Mouse (Mus musculus) hindbrain, embryonic 11.5 days (tissue): Measurements from ENCODE around the gene Slc25a38. TPM values are rescaled to one million over a fixed set of nuclear protein-coding genes. Genes with fewer than 3 reads are reported as not detected.

Experiments used
- ATAC-seq: fragments of 200-750 bp; cut with Nextera tagmentation; 2 replicates; pipeline ENCODE4 v1.8.0; 2017; ENCODE audit warnings: mild to moderate bottlenecking, moderate TSS enrichment, moderate library complexity; ENCODE audit not compliant: low FRiP score
- DNase-seq: peaks from one replicate; pipeline ENCODE4 v3.0.0-alpha.2; 2015; ENCODE audit warnings: low spot score
- H3K27ac ChIP-seq: fragments of 300-500 bp; sonication (generic); 2 replicates; pipeline ENCODE4 v1.5.1; 2014; ENCODE audit warnings: mild to moderate bottlenecking, low read depth, low read length
- H3K27me3 ChIP-seq: fragments of 300-500 bp; sonication (generic); 2 replicates; pipeline ENCODE4 v1.6.1; 2014; ENCODE audit warnings: mild to moderate bottlenecking, low read length, moderate library complexity, mixed read lengths; ENCODE audit not compliant: control insufficient read depth, insufficient read depth
- H3K36me3 ChIP-seq: fragments of 300-500 bp; sonication (generic); 2 replicates; pipeline ENCODE4 v1.6.1; 2014; ENCODE audit warnings: mild to moderate bottlenecking, low read length, moderate library complexity, mixed read lengths; ENCODE audit not compliant: control insufficient read depth, insufficient read depth
- H3K4me1 ChIP-seq: fragments of 300-500 bp; sonication (generic); replicated peaks from 2 replicates; pipeline ENCODE4 v1.6.1; 2014; ENCODE audit warnings: low read length, mixed read lengths; ENCODE audit not compliant: control insufficient read depth, insufficient read depth
- H3K4me2 ChIP-seq: fragments of 300-500 bp; sonication (generic); replicated peaks from 2 replicates; pipeline ENCODE4 v1.6.1; 2014; ENCODE audit warnings: mild to moderate bottlenecking, low read depth, low read length
- H3K4me3 ChIP-seq: fragments of 300-500 bp; sonication (generic); 2 replicates; pipeline ENCODE4 v1.5.1; 2014; ENCODE audit warnings: low read depth, low read length
- H3K9ac ChIP-seq: fragments of 300-500 bp; sonication (generic); 2 replicates; pipeline ENCODE4 v1.6.1; 2014; ENCODE audit warnings: low read depth, low read length
- H3K9me3 ChIP-seq: fragments of 300-500 bp; sonication (generic); 2 replicates; pipeline ENCODE4 v1.6.1; 2016; ENCODE audit warnings: low read length; ENCODE audit not compliant: control insufficient read depth
- WGBS: fragments of 180-500 bp; shearing (Covaris S2); extraction: QIAGEN DNeasy Blood & Tissue Kit; methylation state at CpG from one replicate; pipeline ENCODE4 v1.1.7; 2014; 5-methylcytosine and 5-hydroxymethylcytosine counted together
- polyA plus RNA-seq: library from polyadenylated mRNA; unstranded; fragments of >200 nt; fragmentation: Nextera tagmentation; extraction: Ambion mirVana; gene quantifications from 2 replicates; pipeline ENCODE4 v1.2.1, GENCODE M21; 2014

Slc25a38 gene
- polyA plus RNA-seq, 1 experiment from 2014 or later, result 41.7 TPM

- Histone ChIP-seq H3K9ac (peak within 1 kb of the TSS; percentile 100), H3K4me3 (peak within 1 kb of the TSS; percentile 100), H3K4me1 (peaks cover 6% of the 10 kb centered on the region), H3K36me3 (peaks cover 19% of the 10 kb centered on the region), H3K9me3 (no peaks in the 10 kb centered on the region), H3K4me2 (peak within 1 kb of the TSS; percentile 67), H3K27me3 (no peaks in the 10 kb centered on the region), H3K27ac (peak within 1 kb of the TSS; percentile 83)
- ATAC-seq, result peak; percentile 97
- peak; percentile 98 for DNase-seq
- WGBS, result under 1% methylated on average over 71 of the region's 72 CpGs
Observed at GRCm38 (mm10) chr9:120127538-120128251, 17.5 kb downstream of the Slc25a38 start, which contains the start of gene Rpsa. Gene Rpsa, plus strand, starts transcription at chr9:120127689.

- DNase-seq (no peak), ATAC-seq (no peak)
- Histone ChIP-seq H3K4me2 (peak overlapping the region; percentile 67), H3K27me3 (no peaks in the 10 kb centered on the region), H3K27ac (no peak overlapping the region), H3K4me3 (peak overlapping the region; percentile 100), H3K9ac (peak overlapping the region; percentile 100; the same call in 1 of the 2 replicates), H3K9me3 (no peaks in the 10 kb centered on the region), H3K4me1 (peaks cover 6% of the 10 kb centered on the region), H3K36me3 (peaks cover 19% of the 10 kb centered on the region)
- WGBS, result 73% methylated on average over 10 of the region's 10 CpGs
Observed at GRCm38 (mm10) chr9:120129276-120129675, 19.1 kb downstream of the Slc25a38 start.

GRCm38 (mm10) chr9:120131784-120132288 is 21.7 kb downstream of the Slc25a38 start:
- Histone ChIP-seq H3K4me2 (no peak overlapping the region), H3K9me3 (no peaks in the 10 kb centered on the region), H3K9ac (no peak overlapping the region), H3K27me3 (no peaks in the 10 kb centered on the region), H3K36me3 (peaks cover 19% of the 10 kb centered on the region), H3K4me1 (peaks cover 6% of the 10 kb centered on the region), H3K27ac (no peak overlapping the region), H3K4me3 (no peak overlapping the region)
- ATAC-seq (no peak), DNase-seq (no peak)
- WGBS, result 92% methylated on average over 3 of the region's 3 CpGs

- Histone ChIP-seq H3K36me3 (peaks cover 19% of the 10 kb centered on the region), H3K9me3 (no peaks in the 10 kb centered on the region), H3K4me1 (peaks cover 6% of the 10 kb centered on the region), H3K4me3 (no peak overlapping the region), H3K4me2 (no peak overlapping the region), H3K27ac (no peak overlapping the region), H3K27me3 (no peaks in the 10 kb centered on the region), H3K9ac (no peak overlapping the region)
- no peak for ATAC-seq
- DNase-seq, result no peak
- 45% methylated on average over 8 of the region's 8 CpGs for WGBS
Observed at GRCm38 (mm10) chr9:120132980-120133754, 23.0 kb downstream of the Slc25a38 start.

GRCm38 (mm10) chr9:120133755-120134475 is 23.7 kb downstream of the Slc25a38 start:
- no peak overlapping the region for H3K4me2 ChIP-seq
- H3K9me3 ChIP-seq, result no peaks in the 10 kb centered on the region
- peaks cover under 1% of the 10 kb centered on the region; the same call in 1 of the 2 replicates for H3K4me1 ChIP-seq
- no peak overlapping the region for H3K27ac ChIP-seq
- no peak overlapping the region for H3K9ac ChIP-seq
- H3K4me3 ChIP-seq, result no peak overlapping the region
- DNase-seq, result no peak
- WGBS, result 62% methylated on average over 6 of the region's 6 CpGs
- no peaks in the 10 kb centered on the region for H3K27me3 ChIP-seq
- peaks cover 19% of the 10 kb centered on the region for H3K36me3 ChIP-seq
- no peak for ATAC-seq

- 83% methylated on average over 12 of the region's 13 CpGs for WGBS
- Histone ChIP-seq H3K4me1 (no peaks in the 10 kb centered on the region), H3K27me3 (no peaks in the 10 kb centered on the region), H3K9me3 (no peaks in the 10 kb centered on the region), H3K36me3 (peaks cover 14% of the 10 kb centered on the region; the same call in 1 of the 2 replicates), H3K4me3 (no peak overlapping the region), H3K27ac (no peak overlapping the region), H3K9ac (no peak overlapping the region), H3K4me2 (no peak overlapping the region)
- no peak for ATAC-seq
- no peak for DNase-seq
Observed at GRCm38 (mm10) chr9:120134529-120135160, 24.5 kb downstream of the Slc25a38 start.

- DNase-seq (no peak), ATAC-seq (no peak)
- Histone ChIP-seq H3K36me3 (peaks cover 11% of the 10 kb centered on the region; the same call in 1 of the 2 replicates), H3K4me1 (no peaks in the 10 kb centered on the region), H3K27me3 (no peaks in the 10 kb centered on the region), H3K9ac (no peak overlapping the region), H3K9me3 (no peaks in the 10 kb centered on the region), H3K4me2 (no peak overlapping the region), H3K4me3 (no peak overlapping the region), H3K27ac (no peak overlapping the region)
- 92% methylated on average over 11 of the region's 11 CpGs for WGBS
Observed at GRCm38 (mm10) chr9:120135454-120135853, 25.3 kb downstream of the Slc25a38 start.

GRCm38 (mm10) chr9:120140652-120141051 is 30.5 kb downstream of the Slc25a38 start:
- no peaks in the 10 kb centered on the region for H3K9me3 ChIP-seq
- H3K27ac ChIP-seq, result no peak overlapping the region
- H3K4me3 ChIP-seq, result no peak overlapping the region
- peak; percentile 90 for DNase-seq
- no peak overlapping the region for H3K4me2 ChIP-seq
- H3K9ac ChIP-seq, result no peak overlapping the region
- H3K36me3 ChIP-seq, result no peaks in the 10 kb centered on the region
- no peaks in the 10 kb centered on the region for H3K27me3 ChIP-seq
- no peaks in the 10 kb centered on the region for H3K4me1 ChIP-seq
- 17% methylated on average over 4 of the region's 4 CpGs for WGBS
- ATAC-seq, result no peak
